Mouse (Mus musculus) bone marrow, adult 2 months (tissue): Measurements from ENCODE around the gene Ccdc152.
"Not testable (repeated sequence)": the region's sequence is repeated elsewhere in the genome, so short reads cannot be mapped to it uniquely, and the experiment has no call there.

Experiments
- CTCF ChIP-seq: fragments of 200-500 bp; IDR thresholded peaks from 2 replicates; pipeline ENCODE4 v1.5.1; 2011; ENCODE audit warnings: low read length, control low read depth; ENCODE audit not compliant: control insufficient read depth, insufficient read depth
- POLR2A ChIP-seq: fragments of 200-500 bp; IDR thresholded peaks from 2 replicates; pipeline ENCODE4 v1.6.1; 2011; ENCODE audit warnings: low read depth, mild to moderate bottlenecking, control low read depth, low read length, borderline replicate concordance; ENCODE audit not compliant: control insufficient read depth

- not testable (repeated sequence) for TF ChIP-seq CTCF, POLR2A
Measured at GRCm38 (mm10) chr15:3245036-3245435, 58.3 kb downstream of the Ccdc152 start.
